Mouse (Mus musculus) liver, embryonic 13.5 days (tissue): Measurements from ENCODE around the gene Stam. TPM values are rescaled to one million over a fixed set of nuclear protein-coding genes. Genes with fewer than 3 reads are reported as not detected.
"Not testable (repeated sequence)": the region's sequence is repeated elsewhere in the genome, so short reads cannot be mapped to it uniquely, and the experiment has no call there.

ENCODE experiments used
- ATAC-seq: fragments of 200-750 bp; cut with Nextera tagmentation; 2 replicates; pipeline ENCODE4 v1.8.0; 2017; ENCODE audit warnings: low read depth, mild to moderate bottlenecking, moderate number of reproducible peaks, moderate library complexity
- DNase-seq: peaks from one replicate; pipeline ENCODE4 v3.0.0; 2022
- H3K27ac ChIP-seq: fragments of 300-500 bp; sonication (generic); 2 replicates; pipeline ENCODE4 v1.5.1; 2015; ENCODE audit warnings: moderate library complexity, mild to moderate bottlenecking, inconsistent platforms
- H3K27me3 ChIP-seq: fragments of 300-500 bp; sonication (generic); 2 replicates; pipeline ENCODE4 v1.6.1; 2015; ENCODE audit warnings: mild to moderate bottlenecking, inconsistent platforms
- H3K36me3 ChIP-seq: fragments of 300-500 bp; sonication (generic); 2 replicates; pipeline ENCODE4 v1.6.1; 2015; ENCODE audit warnings: mild to moderate bottlenecking, inconsistent platforms
- H3K4me1 ChIP-seq: fragments of 300-500 bp; sonication (generic); replicated peaks from 2 replicates; pipeline ENCODE4 v1.6.1; 2015; ENCODE audit warnings: inconsistent platforms
- H3K4me2 ChIP-seq: fragments of 300-500 bp; sonication (generic); 2 replicates; pipeline ENCODE4 v1.6.1; 2015; ENCODE audit warnings: inconsistent platforms, mild to moderate bottlenecking, moderate library complexity
- H3K4me3 ChIP-seq: fragments of 300-500 bp; sonication (generic); replicated peaks from 2 replicates; pipeline ENCODE4 v1.5.1; 2015; ENCODE audit warnings: mild to moderate bottlenecking, inconsistent platforms
- H3K9ac ChIP-seq: fragments of 300-500 bp; sonication (generic); 2 replicates; pipeline ENCODE4 v1.6.1; 2015; ENCODE audit warnings: mild to moderate bottlenecking, inconsistent platforms
- H3K9me3 ChIP-seq: fragments of 300-500 bp; sonication (generic); replicated peaks from 2 replicates; pipeline ENCODE4 v1.6.1; 2016; ENCODE audit warnings: inconsistent platforms
- WGBS: fragments of 180-500 bp; shearing (Covaris S2); methylation state at CpG from one replicate; pipeline ENCODE4 v1.1.7; 2015; ENCODE audit not compliant: insufficient replicate concordance; 5-methylcytosine and 5-hydroxymethylcytosine counted together
- polyA plus RNA-seq: library from polyadenylated mRNA; unstranded; fragments of >200 nt; fragmentation: Nextera tagmentation; extraction: Ambion mirVana; gene quantifications from 2 replicates; pipeline ENCODE4 v1.2.1, GENCODE M21; 2015

The Stam gene
- polyA plus RNA-seq, 1 experiment from 2014 or later, result 25.9 TPM

DNA sequence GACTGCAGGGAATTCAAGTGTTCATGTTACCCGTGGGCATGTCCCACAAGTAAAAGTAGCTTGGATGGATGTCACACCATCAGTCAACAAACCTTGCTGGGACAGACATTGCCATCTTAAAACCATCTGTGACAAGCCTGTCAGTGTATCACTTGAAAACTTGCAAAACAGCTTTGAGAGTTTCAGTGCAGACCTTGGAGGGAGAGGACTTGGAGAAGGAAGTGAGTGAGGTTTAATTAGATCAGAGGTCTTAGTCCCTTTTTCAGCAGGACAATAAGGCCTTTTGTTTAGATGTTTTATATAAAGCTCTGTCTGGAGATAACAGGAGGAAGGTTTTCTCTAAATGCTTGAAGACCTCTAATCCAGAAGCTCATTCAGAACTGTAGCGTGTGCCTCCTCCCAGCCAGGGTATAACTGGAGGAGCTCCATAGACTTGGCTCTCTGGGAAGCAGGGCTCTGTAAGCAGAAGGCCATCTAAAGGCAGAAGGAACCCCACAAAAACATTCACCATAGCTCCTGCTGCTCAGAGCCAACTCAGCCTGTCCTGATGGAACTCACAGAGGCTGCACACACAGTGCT is 124.5 kb downstream of the Stam start:
- not testable (repeated sequence) for H3K27me3 ChIP-seq, H3K9me3 ChIP-seq, H3K27ac ChIP-seq, DNase-seq, H3K4me1 ChIP-seq, ATAC-seq, H3K9ac ChIP-seq, H3K4me2 ChIP-seq, H3K4me3 ChIP-seq, H3K36me3 ChIP-seq
- WGBS, result 40% methylated on average over 1 of the region's 2 CpGs

Other genes starting within 250 kb of the Stam start
- 64.6 and 65.4 TPM in 2 replicates for gene Hacd1, start 18.0 kb upstream of the Stam start, polyA plus RNA-seq
- not detected in 2 replicates for gene Tmem236, start 100.4 kb downstream of the Stam start, polyA plus RNA-seq
- 6.1 and 7.5 TPM in 2 replicates for gene Mrc1, start 155.3 kb downstream of the Stam start, polyA plus RNA-seq